Mouse (Mus musculus): ENCODE measurements around the gene Adamts10. TPM values are rescaled to one million over a fixed set of nuclear protein-coding genes. Genes with fewer than 3 reads are reported as not detected.

Gene Adamts10
- total and polyA plus RNA-seq, 2 experiments from 2014 or later = 20.3 to 53.2 TPM

GRCm38 (mm10) chr17:33524806-33525373 is 886 bp downstream of the Adamts10 start:
- peak; percentile 26; the same call in 1 of the 2 replicates for ATAC-seq

GRCm38 (mm10) chr17:33526506-33526905 is 2.5 kb downstream of the Adamts10 start:
- Histone ChIP-seq H3K4me2 (ENCODE audit: low read depth) (no peak overlapping the region), H3K4me3 (ENCODE audit: low read depth, low read length) (no peak overlapping the region), H3K9ac (no peak overlapping the region), H3K9me3 (ENCODE audit: low read length) (no peaks in the 10 kb centered on the region), H3K27ac (ENCODE audit: low read depth, low read length) (no peak overlapping the region), H3K4me1 (ENCODE audit: insufficient read depth) (0 out of 2 replicates have a peak, but pooled peaks cover 3% of the 10 kb centered on the region), H3K36me3 (ENCODE audit: insufficient read depth) (peaks cover 19% of the 10 kb centered on the region; the same call in 1 of the 2 replicates), H3K27me3 (ENCODE audit: insufficient read depth, low read length) (no peaks in the 10 kb centered on the region)
- WGBS = 44% methylated on average over 3 of the region's 3 CpGs
- TF ChIP-seq CTCF (IDR thresholded peaks at IDR 0.05; ENCODE audit: low read depth) = no peak
- ATAC-seq (no peak), DNase-seq (no peak)

More at GRCm38 (mm10) chr17:33524806-33525373, 886 bp downstream of the Adamts10 start:
- Histone ChIP-seq H3K4me1 (ENCODE audit: insufficient read depth) (0 out of 2 replicates have a peak, but pooled peaks cover 3% of the 10 kb centered on the region), H3K36me3 (ENCODE audit: insufficient read depth) (peaks cover 11% of the 10 kb centered on the region; the same call in 1 of the 2 replicates), H3K27me3 (ENCODE audit: insufficient read depth, low read length) (no peaks in the 10 kb centered on the region), H3K4me2 (ENCODE audit: low read depth) (peak overlapping the region; percentile 52), H3K9ac (peak overlapping the region; percentile 70), H3K9me3 (ENCODE audit: low read length) (no peaks in the 10 kb centered on the region), H3K27ac (ENCODE audit: low read depth, low read length) (no peak overlapping the region; the same call in 1 of the 2 replicates), H3K4me3 (ENCODE audit: low read depth, low read length) (peak overlapping the region; percentile 68)
- WGBS = 0% methylated on average over 2 of the region's 2 CpGs
- TF ChIP-seq CTCF (IDR thresholded peaks at IDR 0.05; ENCODE audit: low read depth) = no peak
- no peak for DNase-seq

- Histone ChIP-seq H3K4me2 (ENCODE audit: low read depth) (no peak overlapping the region), H3K4me3 (ENCODE audit: low read depth, low read length) (no peak overlapping the region), H3K27ac (ENCODE audit: low read depth, low read length) (no peak overlapping the region), H3K9ac (no peak overlapping the region), H3K36me3 (ENCODE audit: insufficient read depth) (peaks cover 27% of the 10 kb centered on the region), H3K27me3 (ENCODE audit: insufficient read depth, low read length) (no peaks in the 10 kb centered on the region), H3K4me1 (ENCODE audit: insufficient read depth) (no peaks in the 10 kb centered on the region), H3K9me3 (ENCODE audit: low read length) (no peaks in the 10 kb centered on the region)
- peak; percentile 75 for TF ChIP-seq CTCF (IDR thresholded peaks at IDR 0.05; ENCODE audit: low read depth)
- ATAC-seq = no peak
- WGBS = 82% methylated on average over 3 of the region's 3 CpGs
- DNase-seq = peak; percentile 57
Observed at GRCm38 (mm10) chr17:33539106-33539675, 15.2 kb downstream of the Adamts10 start.

- no peak for TF ChIP-seq CTCF (IDR thresholded peaks at IDR 0.05; ENCODE audit: low read depth)
- H3K36me3 ChIP-seq (ENCODE audit: insufficient read depth) = peaks cover 27% of the 10 kb centered on the region
- H3K27ac ChIP-seq (ENCODE audit: low read depth, low read length) = no peak overlapping the region
- no peaks in the 10 kb centered on the region for H3K9me3 ChIP-seq (ENCODE audit: low read length)
- H3K4me3 ChIP-seq (ENCODE audit: low read depth, low read length) = no peak overlapping the region
- H3K4me2 ChIP-seq (ENCODE audit: low read depth) = no peak overlapping the region
- H3K27me3 ChIP-seq (ENCODE audit: insufficient read depth, low read length) = no peaks in the 10 kb centered on the region
- WGBS = 87% methylated on average over 4 of the region's 4 CpGs
- DNase-seq (no peak), ATAC-seq (no peak)
- H3K9ac ChIP-seq = no peak overlapping the region
- no peaks in the 10 kb centered on the region for H3K4me1 ChIP-seq (ENCODE audit: insufficient read depth)
Observed at GRCm38 (mm10) chr17:33539878-33540277, 15.9 kb downstream of the Adamts10 start.

- Histone ChIP-seq H3K27me3 (ENCODE audit: insufficient read depth, low read length) (no peaks in the 10 kb centered on the region), H3K4me3 (ENCODE audit: low read depth, low read length) (no peak overlapping the region), H3K4me2 (ENCODE audit: low read depth) (no peak overlapping the region), H3K4me1 (ENCODE audit: insufficient read depth) (no peaks in the 10 kb centered on the region), H3K9me3 (ENCODE audit: low read length) (no peaks in the 10 kb centered on the region), H3K9ac (no peak overlapping the region), H3K36me3 (ENCODE audit: insufficient read depth) (peaks cover 12% of the 10 kb centered on the region; the same call in 1 of the 2 replicates), H3K27ac (ENCODE audit: low read depth, low read length) (no peak overlapping the region)
- 90% methylated on average over 6 of the region's 6 CpGs for WGBS
- TF ChIP-seq CTCF (IDR thresholded peaks at IDR 0.05; ENCODE audit: low read depth) = no peak
- no peak for ATAC-seq
- DNase-seq = no peak
Observed at GRCm38 (mm10) chr17:33549212-33549611, 25.2 kb downstream of the Adamts10 start.

GRCm38 (mm10) chr17:33550388-33550787 is 26.4 kb downstream of the Adamts10 start:
- 75% methylated on average over 10 of the region's 10 CpGs for WGBS
- Histone ChIP-seq H3K9me3 (ENCODE audit: low read length) (no peaks in the 10 kb centered on the region), H3K4me2 (ENCODE audit: low read depth) (no peak overlapping the region), H3K36me3 (ENCODE audit: insufficient read depth) (peaks cover 7% of the 10 kb centered on the region; the same call in 1 of the 2 replicates), H3K27me3 (ENCODE audit: insufficient read depth, low read length) (no peaks in the 10 kb centered on the region), H3K4me1 (ENCODE audit: insufficient read depth) (no peaks in the 10 kb centered on the region), H3K9ac (no peak overlapping the region), H3K27ac (ENCODE audit: low read depth, low read length) (no peak overlapping the region), H3K4me3 (ENCODE audit: low read depth, low read length) (no peak overlapping the region)
- DNase-seq = no peak
- TF ChIP-seq CTCF (IDR thresholded peaks at IDR 0.05; ENCODE audit: low read depth) = no peak
- no peak for ATAC-seq

GRCm38 (mm10) chr17:33552113-33552512 is 28.1 kb downstream of the Adamts10 start:
- Histone ChIP-seq H3K9ac (no peak overlapping the region), H3K4me3 (ENCODE audit: low read depth, low read length) (no peak overlapping the region), H3K4me1 (ENCODE audit: insufficient read depth) (no peaks in the 10 kb centered on the region), H3K9me3 (ENCODE audit: low read length) (no peaks in the 10 kb centered on the region), H3K36me3 (ENCODE audit: insufficient read depth) (peaks cover 6% of the 10 kb centered on the region; the same call in 1 of the 2 replicates), H3K4me2 (ENCODE audit: low read depth) (no peak overlapping the region), H3K27ac (ENCODE audit: low read depth, low read length) (no peak overlapping the region), H3K27me3 (ENCODE audit: insufficient read depth, low read length) (no peaks in the 10 kb centered on the region; the same call in 1 of the 2 replicates)
- 88% methylated on average over 4 of the region's 4 CpGs for WGBS
- ATAC-seq (no peak), DNase-seq (no peak)
- no peak for TF ChIP-seq CTCF (IDR thresholded peaks at IDR 0.05; ENCODE audit: low read depth)
